Mouse (Mus musculus) neural tube, embryonic 11.5 days (tissue): ENCODE results near the gene Heatr4. TPM values are rescaled to one million over a fixed set of nuclear protein-coding genes. Genes with fewer than 3 reads are reported as not detected.

Experiments used
- ATAC-seq: fragments of 200-750 bp; cut with Nextera tagmentation; 2 replicates; pipeline ENCODE4 v1.8.0; 2017; ENCODE audit warnings: moderate number of reproducible peaks, mild to moderate bottlenecking, moderate TSS enrichment, moderate library complexity; ENCODE audit not compliant: insufficient read depth, low FRiP score, low TSS enrichment
- DNase-seq: peaks from one replicate; pipeline ENCODE4 v3.0.0-alpha.2; 2015; ENCODE audit warnings: low spot score
- H3K27ac ChIP-seq: fragments of 300-500 bp; sonication (generic); 2 replicates; pipeline ENCODE4 v1.5.1; 2014; ENCODE audit warnings: low read depth, mild to moderate bottlenecking, low read length
- H3K27me3 ChIP-seq: fragments of 300-500 bp; sonication (generic); 2 replicates; pipeline ENCODE4 v1.6.1; 2014; ENCODE audit warnings: mild to moderate bottlenecking, low read length, mixed read lengths; ENCODE audit not compliant: control insufficient read depth, insufficient read depth
- H3K36me3 ChIP-seq: fragments of 300-500 bp; sonication (generic); 2 replicates; pipeline ENCODE4 v1.6.1; 2014; ENCODE audit warnings: mild to moderate bottlenecking, low read length, moderate library complexity, mixed read lengths; ENCODE audit not compliant: control insufficient read depth, insufficient read depth
- H3K4me1 ChIP-seq: fragments of 300-500 bp; sonication (generic); 2 replicates; pipeline ENCODE4 v1.6.1; 2014; ENCODE audit warnings: low read length, mixed read lengths; ENCODE audit not compliant: control insufficient read depth, insufficient read depth
- H3K4me2 ChIP-seq: fragments of 300-500 bp; sonication (generic); 2 replicates; pipeline ENCODE4 v1.6.1; 2014; ENCODE audit warnings: low read depth, mild to moderate bottlenecking, moderate library complexity
- H3K4me3 ChIP-seq: fragments of 300-500 bp; sonication (generic); 2 replicates; pipeline ENCODE4 v1.5.1; 2014; ENCODE audit warnings: low read depth, low read length
- H3K9ac ChIP-seq: fragments of 300-500 bp; sonication (generic); 2 replicates; pipeline ENCODE4 v1.6.1; 2014; ENCODE audit warnings: mild to moderate bottlenecking, low read length
- H3K9me3 ChIP-seq: fragments of 300-500 bp; sonication (generic); 2 replicates; pipeline ENCODE4 v1.6.1; 2016; ENCODE audit warnings: low read length; ENCODE audit not compliant: control insufficient read depth
- WGBS: fragments of 180-500 bp; shearing (Covaris S2); extraction: QIAGEN DNeasy Blood & Tissue Kit; methylation state at CpG from one replicate; pipeline ENCODE4 v1.1.7; 2014; 5-methylcytosine and 5-hydroxymethylcytosine counted together
- polyA plus RNA-seq: library from polyadenylated mRNA; unstranded; fragments of >200 nt; fragmentation: Nextera tagmentation; extraction: Ambion mirVana; gene quantifications from 2 replicates; pipeline ENCODE4 v1.2.1, GENCODE M21; 2014

The Heatr4 gene
- polyA plus RNA-seq, 1 experiment from 2014 or later = not detected

DNA sequence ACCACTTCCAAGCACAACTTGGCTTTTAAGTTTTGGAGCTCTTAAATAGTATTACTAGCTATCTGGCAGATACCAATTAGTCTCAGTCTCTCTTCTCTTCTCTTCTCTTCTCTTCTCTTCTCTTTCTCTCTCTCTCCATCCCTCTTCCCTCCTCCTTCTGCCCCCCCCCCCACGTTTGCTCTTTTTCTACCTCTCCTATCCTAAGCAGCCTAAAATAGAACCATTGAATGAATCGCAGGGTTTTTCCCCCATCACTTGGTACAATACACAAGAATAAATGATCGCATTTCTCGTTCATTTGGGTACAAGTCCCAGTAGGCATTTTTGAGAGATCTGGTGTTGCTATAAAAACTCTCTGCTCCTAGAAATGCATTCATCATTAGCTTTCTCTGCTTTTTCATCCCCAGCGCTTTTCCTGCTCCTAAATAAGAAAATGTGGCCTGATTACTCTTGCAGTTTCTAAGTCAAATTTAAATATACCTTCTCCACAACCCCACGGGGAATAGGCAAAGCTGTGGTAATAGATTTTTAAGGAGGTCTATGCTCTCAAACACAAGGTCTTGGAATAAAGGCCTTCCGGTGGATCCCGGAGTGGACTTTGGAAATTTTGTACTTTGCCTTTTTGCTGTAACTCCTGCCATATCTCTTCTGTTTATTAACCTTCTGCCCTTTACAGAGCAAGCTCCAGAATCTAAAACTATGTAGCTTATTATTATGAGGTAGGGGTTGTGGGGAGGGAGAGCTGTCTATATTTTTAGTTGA is 61.7 kb downstream of the Heatr4 start:
- Histone ChIP-seq H3K36me3 (no peaks in the 10 kb centered on the region), H3K4me1 (no peaks in the 10 kb centered on the region; the same call in 1 of the 2 replicates), H3K27me3 (no peaks in the 10 kb centered on the region), H3K27ac (no peak overlapping the region), H3K4me3 (peak overlapping the region; percentile 95), H3K9me3 (no peaks in the 10 kb centered on the region), H3K4me2 (peak overlapping the region; percentile 60), H3K9ac (peak overlapping the region; percentile 59)
- DNase-seq (no peak), ATAC-seq (no peak)
- 48% methylated on average over 8 of the region's 8 CpGs for WGBS

DNA sequence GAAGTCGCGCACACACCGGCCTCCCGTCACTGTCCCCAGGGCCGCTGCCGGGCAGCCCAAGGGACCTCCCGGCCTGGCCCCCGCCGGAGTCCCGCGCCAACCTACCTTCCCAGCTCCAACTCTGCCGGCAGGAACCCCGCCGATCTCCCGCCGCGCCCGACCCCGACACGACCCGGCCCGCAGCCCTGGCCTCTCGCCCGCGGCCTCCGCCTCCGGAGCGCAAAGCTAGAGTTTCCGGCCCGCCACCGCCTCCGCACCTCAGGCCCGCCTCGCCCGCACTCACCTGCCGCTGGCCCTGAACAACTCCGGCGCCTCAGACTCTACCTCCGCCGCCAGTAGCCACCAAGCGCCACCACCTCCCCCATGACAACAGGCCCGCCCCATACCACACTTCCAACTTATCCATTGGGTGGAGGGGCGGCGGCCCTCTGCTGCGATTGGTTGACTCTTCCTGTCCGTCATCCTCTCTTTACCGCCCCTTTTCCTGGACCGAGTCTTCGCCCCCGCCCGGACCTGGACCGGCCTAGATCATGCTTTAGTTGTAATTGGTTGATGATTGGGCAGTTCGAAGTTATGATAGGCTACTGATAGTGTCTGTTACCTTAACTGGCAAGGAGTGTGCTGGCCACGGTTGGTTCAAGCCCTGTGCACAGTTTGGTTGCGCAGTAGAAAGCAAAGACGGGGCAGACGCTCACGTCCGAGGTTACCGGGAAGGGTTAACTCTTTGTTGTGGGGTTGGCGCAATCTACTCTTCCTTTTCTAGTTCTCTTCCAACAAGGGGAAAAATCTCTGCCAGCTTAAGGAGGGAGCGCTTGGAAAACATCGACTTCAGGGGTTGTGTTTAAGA is 62.9 kb downstream of the Heatr4 start, which contains the start of gene Numb:
TSS of gene Numb (minus strand) at position 400 of the 847 bp plus-strand sequence.
- H3K4me1 ChIP-seq = no peaks in the 10 kb centered on the region; the same call in 1 of the 2 replicates
- ATAC-seq (peak; percentile 100), DNase-seq (peak; percentile 98)
- no peaks in the 10 kb centered on the region for H3K9me3 ChIP-seq
- peak within 1 kb of the TSS; percentile 95 for H3K4me3 ChIP-seq
- H3K27ac ChIP-seq = peak within 1 kb of the TSS; percentile 79
- H3K27me3 ChIP-seq = no peaks in the 10 kb centered on the region
- peak within 1 kb of the TSS; percentile 85 for H3K9ac ChIP-seq
- no peaks in the 10 kb centered on the region for H3K36me3 ChIP-seq
- H3K4me2 ChIP-seq = peak within 1 kb of the TSS; percentile 70
- WGBS = under 1% methylated on average over 48 of the region's 63 CpGs

DNA sequence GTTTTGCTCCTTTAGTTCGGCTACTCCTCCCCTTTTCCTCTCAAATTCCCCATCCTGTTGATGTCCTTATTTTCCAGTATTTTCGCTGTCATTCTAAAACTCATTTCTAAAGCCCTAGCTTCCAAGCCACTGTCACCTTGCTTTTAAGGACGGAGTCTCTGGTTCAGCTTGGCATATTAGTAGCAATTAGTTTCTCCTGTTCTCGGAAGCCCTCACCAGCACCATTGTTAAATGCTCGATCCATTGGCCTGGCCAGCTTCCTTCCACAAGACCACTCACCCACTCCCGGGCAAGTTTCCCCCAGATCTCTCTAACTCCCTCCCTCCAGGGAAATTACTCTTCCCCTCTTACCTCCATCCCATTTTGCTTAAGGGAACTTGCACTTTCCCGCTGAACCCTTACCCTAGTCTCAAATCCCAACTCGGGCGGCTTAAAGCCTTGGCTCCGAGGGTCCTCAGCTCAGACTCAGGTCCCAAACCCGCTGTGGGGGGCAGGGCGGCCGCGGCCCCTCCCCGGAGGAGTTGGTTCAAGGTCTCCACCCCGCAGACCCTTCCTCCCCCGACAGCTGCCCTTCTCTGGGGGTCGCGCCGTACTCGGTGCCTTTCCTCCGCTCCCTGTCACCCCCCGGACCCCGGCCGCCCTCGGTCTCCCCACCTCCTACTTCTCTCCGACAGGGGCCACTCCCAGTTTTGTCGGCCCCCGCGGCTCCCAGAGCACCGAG is 63.8 kb downstream of the Heatr4 start:
- H3K9ac ChIP-seq = peak overlapping the region; percentile 85
- H3K27me3 ChIP-seq = no peaks in the 10 kb centered on the region
- 2% methylated on average over 29 of the region's 31 CpGs for whole genome bisulfite sequencing
- no peak for ATAC-seq
- peak overlapping the region; percentile 70 for H3K4me2 ChIP-seq
- DNase-seq = peak; percentile 16
- H3K4me3 ChIP-seq = peak overlapping the region; percentile 95
- no peaks in the 10 kb centered on the region for H3K36me3 ChIP-seq
- no peaks in the 10 kb centered on the region; the same call in 1 of the 2 replicates for H3K4me1 ChIP-seq
- H3K9me3 ChIP-seq = no peaks in the 10 kb centered on the region
- peak overlapping the region; percentile 79; the same call in 1 of the 2 replicates for H3K27ac ChIP-seq

DNA sequence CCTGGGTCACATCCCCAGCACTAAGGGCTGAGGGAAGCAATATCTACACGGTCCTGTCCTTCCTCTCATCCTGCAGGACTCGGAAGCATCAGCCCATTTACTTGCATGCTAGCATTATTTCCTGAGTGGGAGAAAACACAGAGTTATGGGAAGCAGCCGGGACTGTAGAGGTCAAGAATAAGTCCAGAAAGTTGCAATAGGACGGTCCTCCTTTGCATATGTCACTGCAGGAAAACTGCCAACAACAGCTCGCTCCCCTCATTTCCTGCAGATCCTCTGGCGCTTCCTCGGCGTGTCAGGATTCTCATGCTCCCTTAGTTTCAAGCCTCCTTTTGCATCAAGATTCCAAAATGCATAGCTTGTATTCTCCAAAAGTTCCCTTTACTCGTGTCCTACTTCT is 67.8 kb downstream of the Heatr4 start:
- Histone ChIP-seq H3K36me3 (no peaks in the 10 kb centered on the region), H3K27ac (no peak overlapping the region), H3K4me3 (no peak overlapping the region), H3K9me3 (no peaks in the 10 kb centered on the region), H3K9ac (no peak overlapping the region), H3K27me3 (no peaks in the 10 kb centered on the region), H3K4me2 (no peak overlapping the region), H3K4me1 (no peaks in the 10 kb centered on the region; the same call in 1 of the 2 replicates)
- ATAC-seq (no peak), DNase-seq (no peak)
- 83% methylated on average over 9 of the region's 9 CpGs for WGBS

DNA sequence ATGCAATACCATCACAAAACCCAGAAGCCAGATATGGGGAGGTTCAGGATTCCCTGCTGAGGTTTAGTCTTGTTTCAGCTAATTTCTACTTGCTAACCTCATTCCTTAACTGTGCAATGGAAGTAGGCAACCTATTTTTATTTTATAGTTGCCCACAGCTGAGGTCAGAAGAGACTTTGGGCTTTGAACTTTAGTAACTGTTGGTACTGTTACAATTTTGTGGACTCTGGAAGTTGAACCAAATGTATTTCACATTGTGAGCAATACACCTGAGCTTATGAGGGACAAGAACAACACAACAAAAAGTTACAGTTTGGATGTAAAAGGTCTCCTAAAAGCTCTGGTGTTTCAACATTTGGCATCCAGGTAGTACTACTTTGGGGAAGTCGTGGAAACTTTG is 69.9 kb downstream of the Heatr4 start:
- no peaks in the 10 kb centered on the region for H3K4me1 ChIP-seq
- no peak overlapping the region for H3K9ac ChIP-seq
- DNase-seq = no peak
- no peak overlapping the region for H3K27ac ChIP-seq
- no peak for ATAC-seq
- H3K4me3 ChIP-seq = no peak overlapping the region
- H3K4me2 ChIP-seq = no peak overlapping the region
- no peaks in the 10 kb centered on the region for H3K36me3 ChIP-seq
- WGBS = 90% methylated on average over 1 of the region's 1 CpGs
- no peaks in the 10 kb centered on the region for H3K27me3 ChIP-seq
- no peaks in the 10 kb centered on the region for H3K9me3 ChIP-seq

DNA sequence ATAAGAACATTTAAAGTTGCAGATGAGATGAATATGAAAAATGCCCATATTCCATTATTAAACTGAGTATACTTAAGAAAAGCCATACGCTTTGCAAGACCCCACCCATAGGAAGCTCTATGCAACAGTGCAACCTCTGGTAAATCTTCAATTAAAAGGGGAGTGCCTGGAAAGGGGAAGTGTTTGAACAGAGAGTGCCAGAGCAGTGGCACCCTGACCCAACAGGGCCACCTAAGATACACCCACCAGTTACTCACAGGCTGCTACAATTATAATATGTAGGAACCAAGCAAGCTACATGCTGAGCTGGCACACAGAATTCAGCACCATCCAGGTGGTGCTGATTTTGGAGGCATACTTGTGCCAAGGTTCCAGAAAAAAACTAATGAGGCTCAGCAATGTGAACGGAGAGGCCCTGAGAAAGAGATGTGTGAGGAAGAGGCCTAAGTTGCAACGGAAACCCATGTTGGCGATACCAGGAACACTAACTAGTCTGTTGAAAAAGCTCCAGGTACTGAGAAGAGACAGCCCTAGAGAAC is 70.4 kb downstream of the Heatr4 start:
- no peaks in the 10 kb centered on the region for H3K9me3 ChIP-seq
- H3K4me2 ChIP-seq = no peak overlapping the region
- no peak overlapping the region for H3K9ac ChIP-seq
- ATAC-seq (no peak), DNase-seq (no peak)
- no peaks in the 10 kb centered on the region for H3K36me3 ChIP-seq
- whole genome bisulfite sequencing = 96% methylated on average over 4 of the region's 4 CpGs
- H3K4me1 ChIP-seq = no peaks in the 10 kb centered on the region
- H3K27me3 ChIP-seq = no peaks in the 10 kb centered on the region
- no peak overlapping the region for H3K27ac ChIP-seq
- H3K4me3 ChIP-seq = no peak overlapping the region

DNA sequence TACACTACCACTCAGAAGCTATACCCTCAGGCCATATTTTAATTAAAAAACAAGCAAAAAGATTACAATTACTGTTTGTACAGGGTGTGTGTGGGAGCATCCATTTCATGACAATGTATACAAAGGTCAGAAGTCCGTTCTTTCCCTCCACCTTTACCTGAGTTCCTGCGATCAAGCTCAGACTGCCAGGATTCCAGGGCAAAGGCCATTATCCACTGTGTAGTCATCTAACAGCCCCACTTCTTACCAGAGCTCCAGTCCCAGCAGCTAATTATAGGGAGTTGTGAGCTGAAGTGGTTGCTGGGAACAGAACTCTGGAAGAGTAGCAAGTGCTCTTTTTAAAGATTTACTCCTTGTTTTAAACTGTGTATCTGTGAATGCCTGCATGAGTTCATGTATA is 74.2 kb downstream of the Heatr4 start:
- WGBS = 90% methylated on average over 2 of the region's 2 CpGs
- Histone ChIP-seq H3K27me3 (no peaks in the 10 kb centered on the region), H3K9ac (no peak overlapping the region), H3K4me3 (no peak overlapping the region), H3K4me2 (no peak overlapping the region), H3K36me3 (no peaks in the 10 kb centered on the region), H3K27ac (no peak overlapping the region), H3K9me3 (no peaks in the 10 kb centered on the region), H3K4me1 (no peaks in the 10 kb centered on the region)
- DNase-seq = no peak
- ATAC-seq = no peak
